Mouse (Mus musculus) MEL (cell line): ENCODE results near the gene Ctnna2.

Experiments
- BHLHE40 ChIP-seq: IDR thresholded peaks from 2 replicates; pipeline ENCODE4 v1.6.1; 2012; ENCODE audit warnings: low read depth, mild to moderate bottlenecking, inconsistent platforms, low read length, improper control_type of control experiment, borderline replicate concordance
- CTCF ChIP-seq, 3 experiments: IDR thresholded peaks in 2 of 3; conservative IDR thresholded peaks in 1 of 3; 2 replicates each; pipeline ENCODE4 v1.5.1; 2011 to 2012; ENCODE audit warnings: low read length in 3 of 3, low read depth in 2 of 3, mild to moderate bottlenecking in 2 of 3, improper control_type of control experiment in 1 of 3, inconsistent platforms in 1 of 3, mixed read lengths in 1 of 3, moderate library complexity in 1 of 3; ENCODE audit not compliant: control insufficient read depth in 1 of 3, insufficient read depth in 1 of 3, poor library complexity in 1 of 3, severe bottlenecking in 1 of 3
- E2F4 ChIP-seq: IDR thresholded peaks from 2 replicates; pipeline ENCODE4 v1.6.1; 2011; ENCODE audit warnings: low read depth, low read length, improper control_type of control experiment, borderline replicate concordance
- EP300 ChIP-seq, 2 experiments: IDR thresholded peaks; 2 replicates each; pipeline ENCODE4 v1.6.1; 2011; ENCODE audit warnings: improper control_type of control experiment in 2 of 2, low read length in 2 of 2, low read depth in 1 of 2, mild to moderate bottlenecking in 1 of 2
- GATA1 ChIP-seq: IDR thresholded peaks from 2 replicates; pipeline ENCODE4 v1.6.1; 2011; ENCODE audit warnings: low read depth, low read length, improper control_type of control experiment
- MEF2A ChIP-seq: IDR thresholded peaks from 2 replicates; pipeline ENCODE4 v1.6.1; 2014; ENCODE audit warnings: low read depth, mild to moderate bottlenecking, inconsistent platforms, low read length, improper control_type of control experiment; ENCODE audit not compliant: poor library complexity, insufficient replicate concordance, severe bottlenecking; ENCODE audit errors: extremely low read depth
- POLR2A ChIP-seq, 2 experiments: IDR thresholded peaks; 2 replicates each; pipeline ENCODE4 v1.6.1; 2011 to 2012; ENCODE audit warnings: low read length in 2 of 2, mild to moderate bottlenecking in 2 of 2, control low read depth in 1 of 2, improper control_type of control experiment in 1 of 2, low read depth in 1 of 2, moderate library complexity in 1 of 2; ENCODE audit not compliant: control insufficient read depth in 1 of 2, insufficient read depth in 1 of 2, poor library complexity in 1 of 2
- SIN3A ChIP-seq: IDR thresholded peaks from 2 replicates; pipeline ENCODE4 v1.6.1; 2012; ENCODE audit warnings: low read length, improper control_type of control experiment, inconsistent platforms
- SMC3 ChIP-seq: IDR thresholded peaks from 2 replicates; pipeline ENCODE4 v1.6.1; 2011; ENCODE audit warnings: low read depth, low read length, improper control_type of control experiment
- TBP ChIP-seq: IDR thresholded peaks from 2 replicates; pipeline ENCODE4 v1.8.0; 2011; ENCODE audit warnings: low read depth, low read length, improper control_type of control experiment
- ZC3H11A ChIP-seq: IDR thresholded peaks from 2 replicates; pipeline ENCODE4 v1.6.1; 2012; ENCODE audit warnings: low read depth, mild to moderate bottlenecking, inconsistent platforms, low read length, improper control_type of control experiment

DNA sequence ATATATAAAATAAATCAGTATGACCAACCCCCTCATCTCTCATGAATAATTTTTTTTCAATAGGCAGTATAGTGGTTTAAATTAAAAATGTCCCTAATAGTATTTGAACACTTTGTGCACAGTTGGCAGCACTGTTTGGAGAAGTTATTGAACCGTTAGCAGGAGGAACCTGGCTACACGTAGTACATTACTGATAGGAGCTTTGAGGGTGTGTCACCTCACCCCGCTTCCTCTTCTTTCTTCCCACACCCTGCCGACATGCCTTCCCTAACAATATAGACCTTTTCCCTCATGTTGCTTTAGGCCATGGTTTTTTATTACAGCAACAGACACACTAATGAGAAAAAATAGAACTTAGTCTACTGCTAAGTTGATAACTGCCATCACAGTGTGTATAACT is 1071.4 kb downstream of the Ctnna2 start:
- TF ChIP-seq POLR2A (IDR thresholded peaks at IDR 0.05; ENCODE audit: control insufficient read depth in 1 of 2, insufficient read depth in 1 of 2, low read depth in 1 of 2, low read length in 2 of 2, poor library complexity in 1 of 2) (no peak), CTCF (IDR thresholded peaks at IDR 0.05 in 2 of 3, conservative IDR thresholded peaks at IDR 0.05 in 1 of 3; ENCODE audit: control insufficient read depth in 1 of 3, insufficient read depth in 1 of 3, low read depth in 2 of 3, low read length in 3 of 3, poor library complexity in 1 of 3, severe bottlenecking in 1 of 3) (no peak), BHLHE40 (no peak), EP300 (IDR thresholded peaks at IDR 0.05; ENCODE audit: low read depth in 1 of 2, low read length in 2 of 2) (peak; percentile 75 to 87), GATA1 (peak; percentile 52), TBP (no peak), MEF2A (no peak), SIN3A (no peak), SMC3 (no peak), E2F4 (no peak), ZC3H11A (no peak)
